Mouse (Mus musculus): ENCODE measurements at regions not wholly inside any gene's neighbourhood (a gene's known extent, or its start where the extent isn't known, plus 50 kb on each side); places are given as distances from the start of the nearest gene placed in this dataset.

DNA sequence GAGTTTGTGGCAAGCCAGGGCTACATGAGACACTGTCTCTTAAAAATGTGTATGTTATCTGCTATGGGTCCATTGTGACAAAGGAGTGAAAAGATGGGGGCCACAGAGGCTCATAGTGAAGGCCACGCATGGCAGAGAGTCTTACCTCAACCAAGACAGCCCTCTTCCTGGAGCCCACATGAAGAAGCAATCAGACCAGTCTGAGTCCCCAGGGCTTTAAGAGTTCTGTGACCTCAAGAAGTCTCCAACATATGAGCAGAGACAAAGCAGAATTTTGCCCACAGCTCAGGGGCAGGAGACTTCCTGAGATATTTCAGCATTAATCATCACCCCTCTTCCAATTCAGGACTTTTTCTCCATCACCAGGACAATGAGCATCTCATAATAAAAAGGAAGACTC is 50.4 kb upstream of the Ankrd34c start:
- DNase-seq = no peak
